Mouse (Mus musculus): ENCODE measurements at regions not wholly inside any gene's neighbourhood (a gene's known extent, or its start where the extent isn't known, plus 50 kb on each side); places are given as distances from the start of the nearest gene placed in this dataset.

- Histone ChIP-seq H3K4me3 (no peak overlapping the region), H3K4me1 (peaks cover 14% of the 10 kb centered on the region), H3K4me2 (0 out of 2 replicates have a peak overlapping the region, but pooled peaks have one; percentile 1), H3K27ac (peak overlapping the region; percentile 58), H3K9ac (no peak overlapping the region), H3K27me3 (no peaks in the 10 kb centered on the region), H3K9me3 (replicated peaks) (no peaks in the 10 kb centered on the region), H3K36me3 (ENCODE audit: poor library complexity, severe bottlenecking) (no peaks in the 10 kb centered on the region)
- ATAC-seq = peak; percentile 58; the same call in 1 of the 2 replicates
- WGBS = 53% methylated on average over 4 of the region's 4 CpGs
These were observed 77.8 kb upstream of the Epha4 start for GRCm38 (mm10) chr1:77592649-77593048.

DNA sequence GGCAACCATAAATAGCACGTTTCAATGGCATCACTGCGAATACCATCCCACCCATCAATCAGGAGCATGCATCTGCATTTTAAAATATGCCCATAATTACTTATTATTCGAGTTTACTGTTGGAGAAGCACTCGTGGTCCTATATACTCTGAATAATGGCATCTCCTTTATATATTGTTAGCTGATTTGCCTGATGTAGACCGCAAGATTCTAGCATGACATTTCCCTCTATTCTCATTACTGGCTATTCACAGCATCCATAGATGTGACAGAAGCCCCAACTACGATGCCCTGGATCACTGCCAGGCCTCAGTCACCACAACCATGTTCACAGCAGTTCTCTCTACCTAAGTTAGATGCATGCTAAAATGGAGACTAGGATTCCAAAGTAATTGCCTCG lies 77.4 kb upstream of the Epha4 start:
- Histone ChIP-seq H3K9ac (no peak overlapping the region), H3K27ac (peak overlapping the region; percentile 58), H3K4me1 (peaks cover 14% of the 10 kb centered on the region), H3K36me3 (ENCODE audit: poor library complexity, severe bottlenecking) (no peaks in the 10 kb centered on the region), H3K4me2 (0 out of 2 replicates have a peak overlapping the region, but pooled peaks have one; percentile 1), H3K4me3 (no peak overlapping the region), H3K27me3 (no peaks in the 10 kb centered on the region), H3K9me3 (replicated peaks) (no peaks in the 10 kb centered on the region)
- WGBS = 38% methylated on average over 7 of the region's 7 CpGs
- peak; percentile 85 for ATAC-seq

GRCm38 (mm10) chr1:77589423-77589822 lies 74.5 kb upstream of the Epha4 start:
- H3K4me1 ChIP-seq = peaks cover 19% of the 10 kb centered on the region
- no peaks in the 10 kb centered on the region for H3K27me3 ChIP-seq
- no peak overlapping the region for H3K9ac ChIP-seq
- 96% methylated on average over 3 of the region's 3 CpGs for WGBS
- H3K4me3 ChIP-seq = no peak overlapping the region
- H3K9me3 ChIP-seq (replicated peaks) = no peaks in the 10 kb centered on the region
- H3K36me3 ChIP-seq (ENCODE audit: poor library complexity, severe bottlenecking) = no peaks in the 10 kb centered on the region
- H3K4me2 ChIP-seq = no peak overlapping the region
- ATAC-seq = no peak
- H3K27ac ChIP-seq = no peak overlapping the region

- Histone ChIP-seq H3K27ac (no peak overlapping the region), H3K4me2 (no peak overlapping the region), H3K4me1 (peaks cover 5% of the 10 kb centered on the region; the same call in 1 of the 2 replicates), H3K36me3 (ENCODE audit: poor library complexity, severe bottlenecking) (no peaks in the 10 kb centered on the region), H3K9me3 (replicated peaks) (no peaks in the 10 kb centered on the region), H3K27me3 (no peaks in the 10 kb centered on the region), H3K9ac (no peak overlapping the region), H3K4me3 (no peak overlapping the region)
- WGBS = 65% methylated on average over 3 of the region's 3 CpGs
- ATAC-seq = no peak
These were observed 70.6 kb upstream of the Epha4 start for GRCm38 (mm10) chr1:77585520-77585919.

DNA sequence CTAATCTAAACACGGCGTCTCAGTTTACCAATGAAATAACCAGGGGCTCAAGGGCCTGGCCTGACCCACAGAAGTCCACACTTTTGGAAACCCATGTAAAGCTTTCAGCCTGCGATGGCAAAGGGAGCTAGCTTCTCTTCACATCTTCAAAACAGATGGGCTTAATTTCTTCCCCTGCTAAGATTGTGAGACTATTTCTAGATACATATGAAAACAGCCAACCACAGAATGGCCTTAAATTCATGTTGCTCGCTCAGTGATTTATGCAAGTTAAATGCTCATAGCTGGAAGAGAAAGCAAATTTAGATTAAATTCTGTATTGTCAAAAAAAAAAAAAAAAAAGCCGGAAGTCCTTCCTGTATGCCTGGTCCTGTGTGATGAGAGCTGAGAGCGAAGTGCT lies 53.2 kb upstream of the Epha4 start:
- Histone ChIP-seq H3K9me3 (replicated peaks) (0 out of 2 replicates have a peak, but pooled peaks cover 4% of the 10 kb centered on the region), H3K4me1 (peaks cover 11% of the 10 kb centered on the region; the same call in 1 of the 2 replicates), H3K9ac (no peak overlapping the region), H3K4me2 (no peak overlapping the region), H3K4me3 (no peak overlapping the region), H3K36me3 (ENCODE audit: poor library complexity, severe bottlenecking) (no peaks in the 10 kb centered on the region), H3K27me3 (no peaks in the 10 kb centered on the region), H3K27ac (no peak overlapping the region)
- WGBS = 91% methylated on average over 6 of the region's 6 CpGs
- no peak for ATAC-seq

- Histone ChIP-seq H3K4me3 (no peak overlapping the region), H3K27ac (no peak overlapping the region), H3K36me3 (ENCODE audit: poor library complexity, severe bottlenecking) (no peaks in the 10 kb centered on the region), H3K4me1 (peaks cover 11% of the 10 kb centered on the region; the same call in 1 of the 2 replicates), H3K9ac (no peak overlapping the region), H3K9me3 (replicated peaks) (0 out of 2 replicates have a peak, but pooled peaks cover 1% of the 10 kb centered on the region), H3K27me3 (no peaks in the 10 kb centered on the region), H3K4me2 (no peak overlapping the region)
- 51% methylated on average over 7 of the region's 7 CpGs for WGBS
- ATAC-seq = peak; percentile 51; the same call in 1 of the 2 replicates
These were observed 52.8 kb upstream of the Epha4 start for GRCm38 (mm10) chr1:77567657-77568056.
